Comparison of ENCODE assay signal across 9 mouse cellular contexts in the genomic region with DNA sequence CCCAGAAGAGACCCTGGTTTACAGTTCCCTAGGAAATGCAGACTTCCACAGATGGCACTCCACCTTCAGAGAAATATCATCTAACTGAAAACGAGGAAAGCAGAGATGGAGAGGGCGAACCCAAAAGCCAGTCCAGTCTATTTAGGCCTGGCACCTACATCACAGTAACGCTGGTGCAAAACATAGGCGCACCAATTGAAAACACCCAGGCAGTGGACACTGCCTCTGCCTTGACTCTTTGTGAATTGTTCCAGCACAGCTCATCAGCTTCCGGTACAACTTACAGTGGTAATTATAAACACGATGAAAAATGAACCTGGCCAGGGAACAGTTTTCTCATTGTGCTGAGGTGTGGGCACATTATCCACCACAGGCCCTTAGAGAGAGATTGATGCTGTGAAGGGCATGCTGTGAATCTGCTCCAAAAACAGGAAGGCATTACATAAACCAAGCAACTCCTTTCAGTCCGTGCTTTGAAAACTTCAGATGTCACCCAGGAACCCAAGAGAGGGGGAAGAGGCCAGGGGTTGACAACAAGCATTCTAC. TPM values are rescaled to one million over a fixed set of nuclear protein-coding genes. Genes with fewer than 3 reads are reported as not detected.
A peak's percentile ranks its signal among the peaks of the same experiment; 100 is the strongest.
DNase-seq lines count a peak whose midpoint lies in the region; ATAC-seq lines count a peak whose summit lies in the region.
"Had no signal": no experiment of that assay in that cellular context is flagged by ENCODE, and none has a peak within 500 bp of the region (broad histone marks: within the 10 kb centered on the region; RNA-seq: fewer than 3 reads in every experiment).

No protein-coding gene starts in this region.

- peak; percentile 47 for ATAC-seq in frontal cortex, adult (ENCODE audit: low TSS enrichment)
- no peak for ATAC-seq in embryonic facial prominence, embryonic 15.5 days (ENCODE audit: insufficient number of reproducible peaks, low FRiP score, low TSS enrichment, low read depth)
- ATAC-seq in intestine, embryonic 16.5 days = peak; percentile 1; the same call in 1 of the 2 replicates
- ATAC-seq in midbrain, embryonic 12.5 days (ENCODE audit: low FRiP score, low read depth) = 0 out of 2 replicates have a peak, but pooled peaks have one; percentile 1
- no peak for ATAC-seq in megakaryocyte-erythroid progenitor cell, adult 5-6 weeks (replicated peaks; ENCODE audit: low FRiP score, low TSS enrichment, poor library complexity, severe bottlenecking)

- H3K9ac ChIP-seq in embryonic facial prominence, embryonic 15.5 days = peak overlapping the region; percentile 91; the same call in 1 of the 2 replicates
- H3K9ac ChIP-seq in intestine, embryonic 16.5 days (ENCODE audit: low read depth, low read length) = peak overlapping the region; percentile 98
- peak overlapping the region; percentile 92 for H3K9ac ChIP-seq in midbrain, embryonic 12.5 days (replicated peaks)

- 11% methylated on average over 7 of the region's 7 CpGs for WGBS in embryonic facial prominence, embryonic 15.5 days
- 21% methylated on average over 7 of the region's 7 CpGs for WGBS in intestine, embryonic 16.5 days
- WGBS in midbrain, embryonic 12.5 days = 21% methylated on average over 7 of the region's 7 CpGs

- H3K4me2 ChIP-seq in embryonic facial prominence, embryonic 15.5 days (replicated peaks) = peak overlapping the region; percentile 57
- H3K4me2 ChIP-seq in intestine, embryonic 16.5 days (ENCODE audit: low read depth, low read length) = peak overlapping the region; percentile 74
- peak overlapping the region; percentile 60 for H3K4me2 ChIP-seq in midbrain, embryonic 12.5 days (replicated peaks)

- no peaks in the 10 kb centered on the region for H3K36me3 ChIP-seq in embryonic facial prominence, embryonic 15.5 days
- no peaks in the 10 kb centered on the region for H3K36me3 ChIP-seq in intestine, embryonic 16.5 days (ENCODE audit: control insufficient read depth, insufficient read depth, low read length)
- no peaks in the 10 kb centered on the region for H3K36me3 ChIP-seq in midbrain, embryonic 12.5 days
- H3K36me3 ChIP-seq: G1E had no signal

- no peaks in the 10 kb centered on the region for H3K9me3 ChIP-seq in embryonic facial prominence, embryonic 15.5 days (replicated peaks)
- H3K9me3 ChIP-seq in intestine, embryonic 16.5 days (ENCODE audit: control insufficient read depth, low read length) = no peaks in the 10 kb centered on the region
- no peaks in the 10 kb centered on the region for H3K9me3 ChIP-seq in midbrain, embryonic 12.5 days

- H3K27ac ChIP-seq in embryonic facial prominence, embryonic 15.5 days (replicated peaks) = peak overlapping the region; percentile 95
- peak overlapping the region; percentile 97 for H3K27ac ChIP-seq in intestine, embryonic 16.5 days (ENCODE audit: low read length)
- peak overlapping the region; percentile 95 for H3K27ac ChIP-seq in midbrain, embryonic 12.5 days (replicated peaks)

- peaks cover 39% of the 10 kb centered on the region for H3K4me1 ChIP-seq in embryonic facial prominence, embryonic 15.5 days
- H3K4me1 ChIP-seq in intestine, embryonic 16.5 days (ENCODE audit: control insufficient read depth, insufficient read depth, low read length) = peaks cover 22% of the 10 kb centered on the region
- peaks cover 37% of the 10 kb centered on the region for H3K4me1 ChIP-seq in midbrain, embryonic 12.5 days

- DNase-seq in frontal cortex, postnatal 10 days (ENCODE audit: low spot score in 2 of 2) = no peak
- DNase-seq in CD4-positive, CD25-positive, alpha-beta regulatory T cell, adult 2 months (ENCODE audit: low read depth, low spot score) = peak; percentile 6
- no peak for DNase-seq in right cerebral cortex, postnatal 25 days

- H3K27me3 ChIP-seq in embryonic facial prominence, embryonic 15.5 days = no peaks in the 10 kb centered on the region
- H3K27me3 ChIP-seq in intestine, embryonic 16.5 days (replicated peaks; ENCODE audit: control insufficient read depth, insufficient read depth, low read length) = no peaks in the 10 kb centered on the region
- H3K27me3 ChIP-seq in midbrain, embryonic 12.5 days = no peaks in the 10 kb centered on the region

- H3K4me3 ChIP-seq in embryonic facial prominence, embryonic 15.5 days (replicated peaks) = peak overlapping the region; percentile 86
- peak overlapping the region; percentile 89 for H3K4me3 ChIP-seq in intestine, embryonic 16.5 days (ENCODE audit: low read length)
- peak overlapping the region; percentile 80 for H3K4me3 ChIP-seq in midbrain, embryonic 12.5 days

RNA-seq across cellular contexts. Expression of gene Smad1, which starts 1.5 kb away (rescaled TPM):
- 56.0 and 61.4 TPM in 2 replicates for polyA plus RNA-seq in embryonic facial prominence, embryonic 15.5 days (2015; fragmentation: Nextera tagmentation; extraction: Ambion mirVana)
- polyA plus RNA-seq in intestine, embryonic 16.5 days (2015; fragmentation: Nextera tagmentation; extraction: Ambion mirVana) = 33.4 and 33.6 TPM in 2 replicates
- 64.3 and 70.6 TPM in 2 replicates for polyA plus RNA-seq in midbrain, embryonic 12.5 days (2016; fragmentation: Nextera tagmentation; extraction: Ambion mirVana)
- 4.2 and 5.1 TPM in 2 replicates for total RNA-seq in megakaryocyte-erythroid progenitor cell, adult 5-6 weeks (2014; fragmentation: Nextera tagmentation)
- total RNA-seq in megakaryocyte-erythroid progenitor cell, adult 5-6 weeks (2017) = 1.8 and 8.9 TPM in 2 replicates

Comparison
In these comparisons a context has a peak if more than half of its experiments do, and no peak if none do; other contexts are left out.
1. ATAC-seq: peak in frontal cortex, adult (single experiment), intestine, embryonic 16.5 days (single experiment) and midbrain, embryonic 12.5 days (single experiment); none in embryonic facial prominence, embryonic 15.5 days (single experiment) and megakaryocyte-erythroid progenitor cell, adult 5-6 weeks (single experiment).
2. Peak in every context shown above with its lines, with median percentiles within 50 percentile points of each other: H3K27ac ChIP-seq, H3K4me2 ChIP-seq, H3K4me3 ChIP-seq and H3K9ac ChIP-seq.